Mouse (Mus musculus) liver, adult 2 months (tissue): Measurements from ENCODE around the gene Xpo4.

Experiments
- CTCF ChIP-seq: fragments of 200-500 bp; IDR thresholded peaks from 2 replicates; pipeline ENCODE4 v1.5.1; 2011; ENCODE audit warnings: low read depth, low read length, control low read depth
- POLR2A ChIP-seq: fragments of 200-500 bp; IDR thresholded peaks from 2 replicates; pipeline ENCODE4 v1.6.1; 2011; ENCODE audit warnings: low read length, control low read depth; ENCODE audit not compliant: insufficient read depth; ENCODE audit errors: extremely low read depth

DNA sequence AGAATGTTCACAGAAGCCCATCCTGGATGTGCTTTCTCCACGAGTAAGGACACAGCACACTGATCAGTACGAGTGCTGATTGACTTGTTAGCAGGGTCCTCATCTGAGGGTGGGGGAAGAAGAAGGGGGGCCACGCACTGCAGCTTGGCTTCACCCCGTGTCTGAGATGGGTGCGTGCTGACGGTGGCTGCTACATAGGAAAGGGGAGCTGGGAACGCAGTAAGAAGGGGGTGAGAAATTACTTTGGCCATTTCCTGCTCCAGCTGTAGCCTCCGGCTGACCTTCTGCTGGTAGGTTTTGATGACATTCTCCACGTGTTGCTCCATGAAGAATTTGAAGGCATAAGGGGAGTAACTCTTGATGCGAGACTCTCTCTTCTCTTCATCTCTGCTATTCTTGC, 33.8 kb upstream of the Xpo4 start:
- TF ChIP-seq CTCF: no peak
- no peak for TF ChIP-seq POLR2A
